Mouse (Mus musculus): ENCODE data around the gene Tapbpl.

- TF ChIP-seq POLR2A (IDR thresholded peaks at IDR 0.05; ENCODE audit: insufficient read depth, low read depth, low read length) (no peak), CTCF (IDR thresholded peaks at IDR 0.05; ENCODE audit: insufficient read depth, low read depth, low read length) (no peak)
Measured at GRCm38 (mm10) chr6:125190816-125191215, 40.8 kb downstream of the Tapbpl start.
